ENCODE assay signal across 20 mouse cellular contexts in the genomic region with DNA sequence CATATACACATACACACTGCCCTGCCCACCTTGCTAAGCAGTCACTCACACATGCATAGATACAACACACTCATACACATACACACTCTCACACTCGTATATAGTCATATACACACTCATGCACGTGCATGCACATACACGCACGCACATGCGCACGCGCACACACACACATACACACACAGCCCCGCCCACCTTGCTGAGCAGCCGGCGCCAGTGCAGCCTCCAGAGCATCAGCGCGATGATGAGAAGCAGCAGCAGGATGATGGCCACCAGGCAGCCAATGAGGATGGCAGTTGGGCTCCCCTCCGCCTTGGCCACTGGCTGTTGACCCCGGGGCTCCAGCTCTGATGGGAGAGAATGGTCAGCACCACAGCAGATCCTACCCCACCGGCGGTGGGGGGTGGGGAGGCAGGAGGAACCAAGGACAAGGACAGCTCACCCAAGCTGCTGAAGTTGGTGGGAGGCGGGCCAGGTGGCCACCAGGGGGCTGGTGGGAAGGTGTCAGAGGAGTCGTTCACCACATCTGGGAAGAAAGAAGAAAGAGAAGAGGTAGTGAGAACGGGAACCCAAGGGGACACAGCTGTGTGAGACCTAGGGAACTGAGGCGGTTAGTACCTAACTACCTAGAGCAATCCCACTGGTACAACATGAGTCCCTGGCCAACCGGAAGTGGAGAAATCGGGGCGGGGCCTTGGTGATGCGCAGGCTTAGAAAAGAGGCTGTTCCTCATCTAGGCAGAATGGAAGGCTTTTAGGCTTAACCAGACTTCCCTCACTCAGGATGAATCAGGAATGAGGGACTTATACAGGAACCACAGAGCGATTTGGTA. TPM values are rescaled to one million over a fixed set of nuclear protein-coding genes. Genes with fewer than 3 reads are reported as not detected.
A peak's percentile ranks its signal among the peaks of the same experiment; 100 is the strongest.
DNase-seq lines count a peak whose midpoint lies in the region; ATAC-seq and TF ChIP-seq lines count a peak whose summit lies in the region.
"Had no signal": no experiment of that assay in that cellular context is flagged by ENCODE, and none has a peak within 500 bp of the region (broad histone marks: within the 10 kb centered on the region; RNA-seq: fewer than 3 reads in every experiment).

No protein-coding gene starts in this region.

- H3K9me3 ChIP-seq in hindbrain, embryonic 16.5 days (ENCODE audit: control insufficient read depth, low read length), result no peaks in the 10 kb centered on the region
- H3K9me3 ChIP-seq in hindbrain, embryonic 14.5 days (ENCODE audit: control insufficient read depth, low read length), result no peaks in the 10 kb centered on the region
- H3K9me3 ChIP-seq in limb, embryonic 10.5 days (replicated peaks), result no peaks in the 10 kb centered on the region
- H3K9me3 ChIP-seq: embryonic facial prominence, embryonic 15.5 days had no signal

- H3K4me3 ChIP-seq in hindbrain, embryonic 16.5 days (ENCODE audit: low read length), result no peak overlapping the region
- H3K4me3 ChIP-seq in hindbrain, embryonic 14.5 days (replicated peaks; ENCODE audit: low read length), result no peak overlapping the region
- H3K4me3 ChIP-seq in thymus, adult 2 months (ENCODE audit: control insufficient read depth, insufficient read depth, low read length), result no peak overlapping the region
- no peak overlapping the region for H3K4me3 ChIP-seq in limb, embryonic 10.5 days
- H3K4me3 ChIP-seq: embryonic facial prominence, embryonic 15.5 days; left cerebral cortex, adult 2 months had no signal

- 88% methylated on average over 25 of the region's 25 CpGs for WGBS in hindbrain, embryonic 16.5 days
- 90% methylated on average over 25 of the region's 25 CpGs for WGBS in hindbrain, embryonic 14.5 days
- WGBS in thymus, adult 2 months, result 71% methylated on average over 25 of the region's 25 CpGs
- 83% methylated on average over 25 of the region's 25 CpGs for WGBS in limb, embryonic 10.5 days

- H3K27ac ChIP-seq in hindbrain, embryonic 16.5 days (ENCODE audit: low read depth, low read length), result no peak overlapping the region
- H3K27ac ChIP-seq in hindbrain, embryonic 14.5 days, result no peak overlapping the region
- no peak overlapping the region for H3K27ac ChIP-seq in thymus, adult 2 months (ENCODE audit: control insufficient read depth, insufficient read depth, low read length)
- no peak overlapping the region for H3K27ac ChIP-seq in limb, embryonic 10.5 days
- H3K27ac ChIP-seq: embryonic facial prominence, embryonic 15.5 days; left cerebral cortex, adult 2 months had no signal

- H3K27me3 ChIP-seq in hindbrain, embryonic 16.5 days (replicated peaks; ENCODE audit: control insufficient read depth, insufficient read depth, low read length), result no peaks in the 10 kb centered on the region
- H3K27me3 ChIP-seq in hindbrain, embryonic 14.5 days (ENCODE audit: control insufficient read depth, insufficient read depth, low read length), result no peaks in the 10 kb centered on the region
- no peaks in the 10 kb centered on the region; the same call in 1 of the 2 replicates for H3K27me3 ChIP-seq in thymus, adult 2 months (ENCODE audit: control insufficient read depth, insufficient read depth, low read length)
- peaks cover 23% of the 10 kb centered on the region for H3K27me3 ChIP-seq in limb, embryonic 10.5 days (ENCODE audit: low read depth, poor library complexity, severe bottlenecking)
- H3K27me3 ChIP-seq: embryonic facial prominence, embryonic 15.5 days had no signal

- DNase-seq in hindbrain, embryonic 14.5 days (ENCODE audit: low spot score), result no peak
- peak; percentile 39 for DNase-seq in thymus, postnatal 0 days (ENCODE audit: low spot score)
- DNase-seq in thymus, adult 2 months, result no peak
- DNase-seq in thymus, postnatal 4 days, result peak; percentile 81
- DNase-seq in adrenal gland, postnatal 25 days, result no peak
- no peak for DNase-seq in limb, embryonic 10.5 days (ENCODE audit: low spot score)
- DNase-seq: cerebellum, adult 18-20 months; heart, postnatal 36 days; kidney, adult 2 months; lung, adult 2 months; right cerebral cortex, postnatal 25 days had no signal

- no peak for TF ChIP-seq POLR2A in thymus, adult 2 months (IDR thresholded peaks at IDR 0.05; ENCODE audit: control insufficient read depth, extremely low read depth, insufficient read depth, low read length, poor library complexity)

- no peak for TF ChIP-seq CTCF in thymus, adult 2 months (IDR thresholded peaks at IDR 0.05; ENCODE audit: borderline replicate concordance, control insufficient read depth, extremely low read depth, insufficient read depth, low read length, poor library complexity)

- no peak overlapping the region for H3K4me2 ChIP-seq in hindbrain, embryonic 16.5 days (ENCODE audit: low read length)
- H3K4me2 ChIP-seq in hindbrain, embryonic 14.5 days (replicated peaks), result no peak overlapping the region
- H3K4me2 ChIP-seq: embryonic facial prominence, embryonic 15.5 days; heart, embryonic 11.5 days had no signal

- no peak overlapping the region for H3K9ac ChIP-seq in hindbrain, embryonic 16.5 days (ENCODE audit: low read depth, low read length)
- no peak overlapping the region for H3K9ac ChIP-seq in hindbrain, embryonic 14.5 days
- H3K9ac ChIP-seq: embryonic facial prominence, embryonic 15.5 days had no signal

- 0 out of 2 replicates have a peak, but pooled peaks have one; percentile 1 for ATAC-seq in hindbrain, embryonic 16.5 days
- ATAC-seq in hindbrain, embryonic 14.5 days (ENCODE audit: low FRiP score), result no peak
- peak; percentile 67 for ATAC-seq in granulocyte monocyte progenitor cell, adult 5-6 weeks (replicated peaks; ENCODE audit: poor library complexity, severe bottlenecking)
- ATAC-seq: forebrain, embryonic 14.5 days had no signal

- peaks cover 3% of the 10 kb centered on the region; the same call in 1 of the 2 replicates for H3K4me1 ChIP-seq in hindbrain, embryonic 16.5 days (ENCODE audit: control insufficient read depth, insufficient read depth, low read depth, low read length)
- H3K4me1 ChIP-seq in hindbrain, embryonic 14.5 days (replicated peaks; ENCODE audit: control insufficient read depth, insufficient read depth, low read length), result no peaks in the 10 kb centered on the region
- peaks cover 7% of the 10 kb centered on the region; the same call in 1 of the 2 replicates for H3K4me1 ChIP-seq in thymus, adult 2 months (replicated peaks; ENCODE audit: control insufficient read depth, insufficient read depth, low read length)
- peaks cover 4% of the 10 kb centered on the region; the same call in 1 of the 2 replicates for H3K4me1 ChIP-seq in limb, embryonic 10.5 days

- H3K36me3 ChIP-seq in hindbrain, embryonic 16.5 days (ENCODE audit: control insufficient read depth, insufficient read depth, low read length), result peaks cover 64% of the 10 kb centered on the region
- peaks cover 100% of the 10 kb centered on the region for H3K36me3 ChIP-seq in hindbrain, embryonic 14.5 days (replicated peaks; ENCODE audit: control insufficient read depth, insufficient read depth)
- H3K36me3 ChIP-seq in thymus, adult 2 months (ENCODE audit: control insufficient read depth, insufficient read depth, low read length), result no peaks in the 10 kb centered on the region
- peaks cover 87% of the 10 kb centered on the region for H3K36me3 ChIP-seq in limb, embryonic 10.5 days

RNA-seq across cellular contexts. Expression of a gene that starts 15.0 kb away (rescaled TPM):
- 27.8 and 28.1 TPM in 2 replicates for polyA plus RNA-seq in hindbrain, embryonic 16.5 days (2015; fragmentation: Nextera tagmentation; extraction: Ambion mirVana)
- polyA plus RNA-seq in hindbrain, embryonic 14.5 days (2014; fragmentation: Nextera tagmentation; extraction: Ambion mirVana), result 21.3 and 22.8 TPM in 2 replicates
- polyA plus RNA-seq in thymus, postnatal 0 days (2015; fragmentation: Nextera tagmentation; extraction: Ambion mirVana), result 267 and 319 TPM in 2 replicates
- 317 and 352 TPM in 2 replicates for polyA plus RNA-seq in thymus, adult 2 months (2012; rRNA removed)
- total RNA-seq in granulocyte monocyte progenitor cell, adult 5-6 weeks (2014; fragmentation: Nextera tagmentation), result 20.3 and 41.9 TPM in 2 replicates
- 32.6 and 40.4 TPM in 2 replicates for total RNA-seq in granulocyte monocyte progenitor cell, adult 5-6 weeks (2017)
- total RNA-seq in adrenal gland, postnatal 25 days (2021), result 22.4 and 26.9 TPM in 2 replicates
- 67.0 and 72.4 TPM in 2 replicates for polyA plus RNA-seq in limb, embryonic 10.5 days (2016; fragmentation: Nextera tagmentation; extraction: Ambion mirVana)

RNA-seq across cellular contexts. Expression of a gene that starts 15.9 kb away (rescaled TPM):
- polyA plus RNA-seq in hindbrain, embryonic 16.5 days (2015; fragmentation: Nextera tagmentation; extraction: Ambion mirVana), result 87.1 and 106 TPM in 2 replicates
- 62.7 and 72.5 TPM in 2 replicates for polyA plus RNA-seq in hindbrain, embryonic 14.5 days (2014; fragmentation: Nextera tagmentation; extraction: Ambion mirVana)
- 33.7 and 33.8 TPM in 2 replicates for polyA plus RNA-seq in thymus, postnatal 0 days (2015; fragmentation: Nextera tagmentation; extraction: Ambion mirVana)
- polyA plus RNA-seq in thymus, adult 2 months (2012; rRNA removed), result 33.6 and 43.6 TPM in 2 replicates
- not detected in 2 replicates for total RNA-seq in granulocyte monocyte progenitor cell, adult 5-6 weeks (2014; fragmentation: Nextera tagmentation)
- total RNA-seq in granulocyte monocyte progenitor cell, adult 5-6 weeks (2017), result not detected in 2 replicates
- total RNA-seq in adrenal gland, postnatal 25 days (2021), result 41.7 and 54.6 TPM in 2 replicates
- 18.3 and 21.9 TPM in 2 replicates for polyA plus RNA-seq in limb, embryonic 10.5 days (2016; fragmentation: Nextera tagmentation; extraction: Ambion mirVana)
- total RNA-seq: megakaryocyte-erythroid progenitor cell, adult 5-6 weeks had no signal

RNA-seq across cellular contexts. Expression of a gene that starts 21.2 kb away (rescaled TPM):
- polyA plus RNA-seq in hindbrain, embryonic 16.5 days (2015; fragmentation: Nextera tagmentation; extraction: Ambion mirVana), result 16.7 and 17.9 TPM in 2 replicates
- polyA plus RNA-seq in hindbrain, embryonic 14.5 days (2014; fragmentation: Nextera tagmentation; extraction: Ambion mirVana), result 14.8 and 14.9 TPM in 2 replicates
- polyA plus RNA-seq in thymus, postnatal 0 days (2015; fragmentation: Nextera tagmentation; extraction: Ambion mirVana), result 22.5 and 27.0 TPM in 2 replicates
- 153 and 171 TPM in 2 replicates for polyA plus RNA-seq in thymus, adult 2 months (2012; rRNA removed)
- total RNA-seq in granulocyte monocyte progenitor cell, adult 5-6 weeks (2014; fragmentation: Nextera tagmentation), result 7.3 and 30.1 TPM in 2 replicates
- total RNA-seq in granulocyte monocyte progenitor cell, adult 5-6 weeks (2017), result 7.8 and 16.2 TPM in 2 replicates
- 41.5 and 65.4 TPM in 2 replicates for total RNA-seq in adrenal gland, postnatal 25 days (2021)
- polyA plus RNA-seq in limb, embryonic 10.5 days (2016; fragmentation: Nextera tagmentation; extraction: Ambion mirVana), result 21.1 and 21.5 TPM in 2 replicates

RNA-seq across cellular contexts. Expression of a gene that starts 45.1 kb away (rescaled TPM):
- not detected in 2 replicates for polyA plus RNA-seq in hindbrain, embryonic 16.5 days (2015; fragmentation: Nextera tagmentation; extraction: Ambion mirVana)
- polyA plus RNA-seq in hindbrain, embryonic 14.5 days (2014; fragmentation: Nextera tagmentation; extraction: Ambion mirVana), result 0.09 TPM in 1 of 2 replicates, not detected in the other
- 0.10 and 0.17 TPM in 2 replicates for polyA plus RNA-seq in thymus, postnatal 0 days (2015; fragmentation: Nextera tagmentation; extraction: Ambion mirVana)
- polyA plus RNA-seq in thymus, adult 2 months (2012; rRNA removed), result 0.05 and 0.11 TPM in 2 replicates
- total RNA-seq in granulocyte monocyte progenitor cell, adult 5-6 weeks (2014; fragmentation: Nextera tagmentation), result not detected in 2 replicates
- not detected in 2 replicates for total RNA-seq in granulocyte monocyte progenitor cell, adult 5-6 weeks (2017)
- not detected in 2 replicates for total RNA-seq in adrenal gland, postnatal 25 days (2021)
- polyA plus RNA-seq in limb, embryonic 10.5 days (2016; fragmentation: Nextera tagmentation; extraction: Ambion mirVana), result 0.08 and 0.24 TPM in 2 replicates
- total RNA-seq: heart, postnatal 36 days; left cerebral cortex, adult 2 months; megakaryocyte-erythroid progenitor cell, adult 5-6 weeks had no signal
- polyA plus RNA-seq: forebrain, embryonic 14.5 days; kidney, adult 2 months; midbrain, postnatal 0 days; neural tube, embryonic 11.5 days had no signal

Comparison
In these comparisons a context has a peak if more than half of its experiments do, and no peak if none do; other contexts are left out.
1. DNase-seq: peak in thymus, postnatal 0 days (single experiment) and thymus, postnatal 4 days (single experiment); none in hindbrain, embryonic 14.5 days (single experiment), thymus, adult 2 months (single experiment), adrenal gland, postnatal 25 days (single experiment) and limb, embryonic 10.5 days (single experiment).